Mouse (Mus musculus) C2C12 (cell line): ENCODE measurements at regions not wholly inside any gene's neighbourhood (a gene's known extent, or its start where the extent isn't known, plus 50 kb on each side); places are given as distances from the start of the nearest gene placed in this dataset.

ENCODE experiments used
- H3K27me3 ChIP-seq: one replicate; pipeline ENCODE4 v1.6.1; 2011; ENCODE audit not compliant: control insufficient read depth, insufficient read depth, insufficient read length
- H3K36me3 ChIP-seq: one replicate; pipeline ENCODE4 v1.6.1; 2011; ENCODE audit not compliant: control insufficient read depth, insufficient read depth
- H3K4me3 ChIP-seq: one replicate; pipeline ENCODE4 v1.5.1; 2011; ENCODE audit warnings: mild to moderate bottlenecking, control low read depth; ENCODE audit not compliant: poor library complexity, insufficient read depth, severe bottlenecking
- H3K79me2 ChIP-seq: one replicate; pipeline ENCODE4 v1.6.1; 2011; ENCODE audit not compliant: control insufficient read depth, insufficient read depth
- H3K79me3 ChIP-seq: one replicate; pipeline ENCODE4 v1.6.1; 2011; ENCODE audit warnings: low read depth, control low read depth
- H3ac ChIP-seq: one replicate; pipeline ENCODE3; 2011; ENCODE audit warnings: low read depth; ENCODE audit not compliant: control insufficient read depth, insufficient read length
- CEBPB ChIP-seq: IDR thresholded peaks from one replicate; pipeline ENCODE4 v1.6.1; 2011; ENCODE audit warnings: low read depth, mild to moderate bottlenecking, control low read depth, moderate library complexity
- CTCF ChIP-seq: IDR thresholded peaks from one replicate; pipeline ENCODE4 v1.5.1; 2011; ENCODE audit not compliant: control insufficient read depth, insufficient read depth, insufficient read length
- FOSL1 ChIP-seq: IDR thresholded peaks from one replicate; pipeline ENCODE4 v1.8.0; 2011; ENCODE audit warnings: mild to moderate bottlenecking, low read length; ENCODE audit not compliant: poor library complexity, insufficient read depth, severe bottlenecking
- MAX ChIP-seq: IDR thresholded peaks from one replicate; pipeline ENCODE4 v1.6.1; 2011; ENCODE audit warnings: mild to moderate bottlenecking, control low read depth
- MYOD1 ChIP-seq: IDR thresholded peaks from one replicate; pipeline ENCODE4 v1.6.1; 2011; ENCODE audit warnings: low read depth; ENCODE audit not compliant: control insufficient read depth, insufficient read length
- MYOG ChIP-seq: IDR thresholded peaks from one replicate; pipeline ENCODE4 v1.6.1; 2011; ENCODE audit not compliant: control insufficient read depth, insufficient read length; ENCODE audit errors: extremely low read depth
- USF1 ChIP-seq: IDR thresholded peaks from one replicate; pipeline ENCODE4 v1.6.1; 2011; ENCODE audit warnings: low read depth, mild to moderate bottlenecking, control low read depth, moderate library complexity

DNA sequence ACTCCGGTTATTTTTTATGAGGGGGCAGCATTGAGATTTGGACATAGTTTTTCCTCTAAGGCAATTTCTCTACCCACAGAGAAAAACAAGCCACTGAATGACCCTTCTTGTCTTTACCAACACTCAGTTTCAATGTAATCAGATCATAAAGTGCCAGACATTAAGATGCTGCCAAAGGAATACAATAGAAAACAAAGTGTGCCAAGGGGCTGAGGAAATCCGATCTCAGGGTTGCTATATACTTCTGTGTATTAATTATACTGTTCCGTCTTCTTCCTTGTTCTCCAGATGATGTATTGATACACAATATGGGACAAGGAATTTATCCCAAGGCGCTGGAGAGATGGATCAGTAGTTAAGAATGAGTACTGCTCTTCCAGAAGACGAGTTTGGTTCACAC, 222.9 kb upstream of the Pitx2 start:
- H3K27me3 ChIP-seq = no peaks in the 10 kb centered on the region
- no peaks in the 10 kb centered on the region for H3K79me3 ChIP-seq
- no peaks in the 10 kb centered on the region for H3K79me2 ChIP-seq
- no peaks in the 10 kb centered on the region for H3K36me3 ChIP-seq
- TF ChIP-seq CEBPB (no peak), MAX (no peak), CTCF (no peak), USF1 (no peak), MYOG (no peak), MYOD1 (no peak), FOSL1 (no peak)
- H3K4me3 ChIP-seq = no peak overlapping the region
- H3ac ChIP-seq = no peak overlapping the region

DNA sequence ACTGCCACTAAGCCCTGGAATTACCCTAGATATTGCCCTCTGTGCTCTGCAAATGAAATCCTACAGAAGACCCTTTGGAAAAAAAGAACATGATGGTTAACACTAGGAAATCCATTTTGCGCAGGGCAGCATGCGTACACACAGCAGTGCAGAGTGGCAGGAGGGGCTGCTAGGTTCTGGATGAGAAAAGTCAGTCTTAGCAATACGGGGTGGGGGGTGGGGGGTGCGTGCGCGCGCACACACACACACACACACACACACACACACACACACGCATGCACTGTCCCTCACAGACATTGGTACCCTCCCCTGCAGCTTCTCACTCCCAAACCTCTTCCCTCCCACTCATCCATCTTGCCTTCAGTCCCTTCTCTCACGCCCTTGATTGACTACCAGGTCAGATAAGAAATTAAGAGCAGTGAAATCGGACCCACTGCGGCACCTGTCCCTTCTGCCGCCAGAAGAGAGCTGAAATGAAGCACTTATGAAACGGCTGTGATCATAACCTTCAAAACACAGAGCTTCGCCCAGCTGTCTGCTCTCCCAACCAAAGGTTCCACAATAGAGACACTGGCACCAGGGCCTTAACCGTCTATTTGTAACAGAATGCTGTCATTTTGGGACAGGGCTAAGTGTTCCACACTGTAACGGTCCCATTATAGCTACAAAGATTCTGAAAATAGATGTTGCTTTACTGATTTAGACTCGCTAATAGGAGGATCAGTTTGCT, 209.3 kb upstream of the Pitx2 start:
- no peak for TF ChIP-seq FOSL1
- no peak for TF ChIP-seq MAX
- TF ChIP-seq USF1 = no peak
- TF ChIP-seq MYOD1 = no peak
- no peak for TF ChIP-seq CTCF
- TF ChIP-seq MYOG = no peak
- no peak for TF ChIP-seq CEBPB
- H3K27me3 ChIP-seq = no peaks in the 10 kb centered on the region
- peak overlapping the region; percentile 43 for H3ac ChIP-seq
- no peaks in the 10 kb centered on the region for H3K79me2 ChIP-seq
- H3K36me3 ChIP-seq = no peaks in the 10 kb centered on the region
- H3K79me3 ChIP-seq = no peaks in the 10 kb centered on the region
- H3K4me3 ChIP-seq = no peak overlapping the region

DNA sequence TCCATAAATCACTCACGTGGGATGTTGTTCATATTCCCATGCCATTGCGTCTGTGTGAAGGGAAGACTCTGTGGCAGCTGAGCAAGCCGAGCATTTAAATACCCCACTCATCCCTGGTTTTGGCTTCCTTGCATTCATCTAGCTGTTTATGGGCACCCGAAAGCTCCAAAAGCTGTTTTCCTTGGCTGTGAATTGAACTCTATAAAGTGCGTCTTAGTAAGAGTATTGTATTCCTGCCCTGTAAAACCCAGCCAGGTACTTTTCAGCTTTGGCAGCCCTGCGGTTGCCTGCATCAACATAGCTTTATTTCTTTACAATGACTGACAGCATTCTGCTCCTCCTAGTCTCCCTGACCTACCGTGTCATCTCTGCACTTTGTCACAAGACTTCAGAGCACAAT, 196.8 kb upstream of the Pitx2 start:
- H3K79me2 ChIP-seq = no peaks in the 10 kb centered on the region
- TF ChIP-seq USF1 (no peak), FOSL1 (no peak), MYOD1 (no peak)
- no peaks in the 10 kb centered on the region for H3K36me3 ChIP-seq
- H3K4me3 ChIP-seq = no peak overlapping the region
- no peak overlapping the region for H3ac ChIP-seq
- H3K79me3 ChIP-seq = no peaks in the 10 kb centered on the region
- no peaks in the 10 kb centered on the region for H3K27me3 ChIP-seq

DNA sequence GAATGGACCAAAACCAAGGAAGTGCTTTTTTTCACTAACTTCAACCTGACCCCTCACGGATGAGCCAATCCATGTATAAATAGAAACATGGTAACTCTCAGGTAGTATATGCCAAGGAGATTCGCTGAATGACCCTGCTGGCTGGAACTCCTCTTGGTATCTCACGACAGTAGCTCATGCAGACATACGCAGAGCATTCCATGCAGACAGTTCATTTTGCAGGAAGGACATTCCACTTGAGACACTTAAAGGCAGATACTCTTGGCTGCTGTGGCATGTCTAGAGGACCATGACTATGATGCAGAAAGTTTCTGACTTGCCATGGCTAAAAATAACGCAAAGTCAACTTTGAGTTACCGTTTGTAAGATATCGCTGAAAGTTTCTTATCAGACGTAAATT, 195.6 kb upstream of the Pitx2 start:
- no peak overlapping the region for H3K4me3 ChIP-seq
- no peaks in the 10 kb centered on the region for H3K36me3 ChIP-seq

DNA sequence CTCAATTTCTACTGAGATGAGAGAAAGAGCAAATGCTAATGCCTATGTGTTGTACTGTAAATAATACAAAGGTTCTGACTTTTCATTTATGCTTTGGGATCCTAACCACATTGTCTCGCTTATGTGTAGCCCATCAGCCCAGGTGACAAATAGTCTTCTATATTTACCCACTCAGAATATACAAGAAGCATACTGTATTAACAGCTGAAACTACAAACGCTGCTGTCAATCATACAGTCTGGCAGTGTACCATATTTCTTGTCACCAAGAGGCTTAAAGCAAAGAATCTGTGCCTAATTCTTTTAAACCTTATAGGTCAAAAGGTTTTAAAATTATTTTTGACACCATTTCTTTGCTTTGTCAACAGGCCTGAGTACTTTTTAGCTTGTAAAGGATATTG, 160.8 kb upstream of the Pitx2 start:
- Histone ChIP-seq H3K79me2 (no peaks in the 10 kb centered on the region), H3K4me3 (no peak overlapping the region), H3ac (no peak overlapping the region), H3K36me3 (no peaks in the 10 kb centered on the region), H3K27me3 (no peaks in the 10 kb centered on the region), H3K79me3 (no peaks in the 10 kb centered on the region)
- no peak for TF ChIP-seq CEBPB
- no peak for TF ChIP-seq MYOD1
- TF ChIP-seq FOSL1 = no peak
- TF ChIP-seq MYOG = no peak
- TF ChIP-seq MAX = no peak
- TF ChIP-seq CTCF = no peak
- TF ChIP-seq USF1 = no peak

More for the DNA sequence above, 195.6 kb upstream of the Pitx2 start:
- Histone ChIP-seq H3ac (no peak overlapping the region), H3K79me2 (no peaks in the 10 kb centered on the region), H3K79me3 (no peaks in the 10 kb centered on the region), H3K27me3 (no peaks in the 10 kb centered on the region)
- TF ChIP-seq MYOD1 = no peak
- no peak for TF ChIP-seq MAX
- TF ChIP-seq CTCF = no peak
- no peak for TF ChIP-seq FOSL1
- TF ChIP-seq CEBPB = no peak
- no peak for TF ChIP-seq USF1
- no peak for TF ChIP-seq MYOG

DNA sequence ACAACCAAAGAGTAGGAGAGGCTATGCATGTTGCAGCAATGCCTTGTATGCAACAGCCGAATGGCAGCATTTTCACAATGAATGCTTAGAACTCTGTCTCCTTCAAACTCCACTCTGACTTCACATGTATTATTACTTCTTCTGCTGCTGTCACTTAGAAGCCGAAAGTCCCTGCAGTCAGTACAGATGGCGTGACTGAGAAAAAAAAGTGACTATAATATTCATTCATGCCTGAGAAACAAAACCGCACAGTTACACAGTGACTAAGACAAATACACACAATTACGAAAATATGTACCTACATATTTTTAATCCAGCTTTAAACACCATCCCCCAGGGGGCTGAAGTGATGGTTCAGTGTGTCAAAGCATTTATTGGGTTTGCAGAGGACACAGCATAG, 154.8 kb upstream of the Pitx2 start:
- no peaks in the 10 kb centered on the region for H3K36me3 ChIP-seq
- TF ChIP-seq CEBPB (no peak), MYOG (no peak), CTCF (no peak), MAX (no peak), MYOD1 (no peak), USF1 (no peak), FOSL1 (no peak)
- no peak overlapping the region for H3ac ChIP-seq
- no peaks in the 10 kb centered on the region for H3K27me3 ChIP-seq
- H3K4me3 ChIP-seq = no peak overlapping the region
- no peaks in the 10 kb centered on the region for H3K79me2 ChIP-seq
- no peaks in the 10 kb centered on the region for H3K79me3 ChIP-seq
